Mouse (Mus musculus) layer of hippocampus, adult 11-12 months (tissue): ENCODE data around the gene Tnrc6a.
"Not testable (repeated sequence)": the region's sequence is repeated elsewhere in the genome, so short reads cannot be mapped to it uniquely, and the experiment has no call there.

Source experiments
- DNase-seq: peaks from one replicate; pipeline ENCODE4 v3.0.0; 2022; ENCODE audit warnings: low spot score

The Tnrc6a gene

GRCm38 (mm10) chr7:123123665-123124298, at the start of gene Tnrc6a:
Tnrc6a (plus strand) TSS chr7:123123885.
- DNase-seq: peak; percentile 93

DNA sequence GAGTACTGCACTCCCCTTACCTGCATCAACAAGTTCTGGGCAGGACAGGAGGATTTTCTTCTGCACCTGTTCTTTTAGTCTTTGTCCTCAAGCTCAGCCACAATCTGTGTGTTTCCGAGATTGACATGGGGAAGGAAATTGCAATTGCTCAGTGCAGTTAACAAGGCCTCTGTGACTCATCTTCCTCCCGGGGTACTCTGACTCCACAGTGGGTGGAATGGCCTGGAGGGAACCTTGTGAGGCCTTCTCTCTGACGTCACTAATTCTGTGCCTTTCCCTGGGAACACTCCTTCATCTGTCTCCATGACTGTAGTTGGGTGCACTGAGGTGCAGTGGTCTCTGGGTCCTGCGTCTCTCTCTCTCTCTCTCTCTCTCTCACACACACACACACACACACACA, 41.4 kb upstream of the Tnrc6a start:
- DNase-seq: no peak

DNA sequence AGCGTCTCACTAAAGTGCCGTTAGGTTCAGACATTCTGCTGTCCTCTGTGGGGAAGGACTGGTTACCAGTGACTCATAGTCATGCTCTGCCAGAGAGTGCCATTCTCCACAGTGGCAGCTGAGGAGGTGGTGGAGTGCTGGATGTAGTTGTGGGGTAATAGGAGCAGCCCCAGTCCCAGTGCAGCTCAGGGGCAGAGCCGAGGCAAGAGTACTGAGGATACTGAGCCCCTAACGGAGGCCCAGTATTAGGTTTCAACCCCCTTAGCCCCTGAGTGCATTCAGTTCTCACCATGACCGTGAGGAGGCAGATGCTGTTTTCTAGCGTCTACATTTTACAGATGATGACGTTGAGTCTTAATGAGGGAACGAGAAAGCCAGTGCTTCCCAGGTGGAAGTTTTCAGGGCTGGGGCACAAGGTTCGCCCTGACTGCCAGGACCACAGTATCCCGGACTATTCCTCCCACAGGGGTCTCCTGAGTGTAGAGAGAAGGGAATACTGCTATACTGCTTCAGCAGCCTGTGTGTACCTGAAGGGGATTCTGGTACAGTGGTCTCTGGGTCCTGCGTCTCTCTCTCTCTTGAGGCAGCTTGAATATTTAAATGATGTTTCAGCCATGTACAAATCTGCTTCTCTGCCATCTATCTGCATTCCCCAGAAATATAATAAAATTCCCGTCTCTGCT, 40.1 kb upstream of the Tnrc6a start:
- DNase-seq: peak; percentile 20

- DNase-seq: peak; percentile 81
Observed at GRCm38 (mm10) chr7:123084180-123084691, 39.4 kb upstream of the Tnrc6a start.

DNA sequence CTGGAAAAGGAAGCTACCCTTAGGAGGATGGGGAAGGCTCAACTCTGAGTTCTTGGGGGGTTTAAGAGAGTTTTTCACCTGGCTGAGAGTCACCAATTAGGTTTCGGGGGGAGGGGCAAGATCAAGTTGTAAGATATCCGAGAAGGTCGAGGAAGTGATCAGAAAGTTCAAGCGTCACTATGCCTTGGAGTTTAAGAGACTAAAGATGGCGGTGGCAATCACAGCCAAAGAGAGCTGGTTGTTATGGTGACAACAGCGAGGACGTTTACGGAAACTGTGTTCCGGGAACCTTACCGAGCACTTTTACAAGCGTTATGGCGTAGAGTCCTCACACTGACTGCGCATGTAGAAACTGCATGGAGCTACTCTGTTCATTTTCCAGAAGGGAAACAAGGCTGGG, 39.0 kb upstream of the Tnrc6a start:
- DNase-seq: peak; percentile 47

GRCm38 (mm10) chr7:123088920-123089319, 34.8 kb upstream of the Tnrc6a start:
- no peak for DNase-seq

DNA sequence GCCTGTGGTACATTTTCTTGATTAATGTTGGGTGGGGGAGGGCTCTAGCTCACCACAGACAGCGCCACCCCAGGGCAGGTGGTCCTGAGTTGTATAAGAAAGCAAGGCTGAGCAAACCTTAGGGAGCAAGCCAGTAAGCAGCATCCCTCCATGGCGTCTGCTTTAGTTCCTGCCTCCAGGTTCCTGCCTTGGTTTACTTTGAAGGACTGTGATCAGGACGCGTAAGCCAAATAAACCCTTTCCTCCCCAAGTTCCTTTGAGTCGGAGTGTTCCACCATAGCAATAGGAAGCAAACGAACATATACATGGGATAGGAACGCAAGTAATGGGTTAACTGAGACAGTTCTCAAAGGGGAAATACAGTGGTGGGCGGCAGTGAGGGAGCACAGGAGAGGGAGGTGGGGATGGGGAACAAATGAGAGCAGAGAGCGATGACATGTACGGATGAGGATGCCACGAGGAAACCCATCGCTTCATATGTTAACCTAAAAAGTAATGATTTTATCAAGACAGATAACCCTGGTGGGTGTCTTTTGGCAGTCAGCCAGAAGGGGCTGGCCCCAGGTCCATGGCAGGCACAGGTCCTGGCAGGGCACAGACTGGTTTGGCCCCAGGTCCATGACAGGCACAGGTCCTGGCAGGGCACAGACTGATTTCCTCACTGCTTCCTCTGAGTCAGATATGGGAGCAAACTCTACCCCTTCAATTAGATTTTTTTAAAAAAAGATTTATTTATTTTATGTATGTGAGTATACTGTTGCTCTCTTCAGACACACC, 27.2 kb upstream of the Tnrc6a start:
- DNase-seq: no peak

DNA sequence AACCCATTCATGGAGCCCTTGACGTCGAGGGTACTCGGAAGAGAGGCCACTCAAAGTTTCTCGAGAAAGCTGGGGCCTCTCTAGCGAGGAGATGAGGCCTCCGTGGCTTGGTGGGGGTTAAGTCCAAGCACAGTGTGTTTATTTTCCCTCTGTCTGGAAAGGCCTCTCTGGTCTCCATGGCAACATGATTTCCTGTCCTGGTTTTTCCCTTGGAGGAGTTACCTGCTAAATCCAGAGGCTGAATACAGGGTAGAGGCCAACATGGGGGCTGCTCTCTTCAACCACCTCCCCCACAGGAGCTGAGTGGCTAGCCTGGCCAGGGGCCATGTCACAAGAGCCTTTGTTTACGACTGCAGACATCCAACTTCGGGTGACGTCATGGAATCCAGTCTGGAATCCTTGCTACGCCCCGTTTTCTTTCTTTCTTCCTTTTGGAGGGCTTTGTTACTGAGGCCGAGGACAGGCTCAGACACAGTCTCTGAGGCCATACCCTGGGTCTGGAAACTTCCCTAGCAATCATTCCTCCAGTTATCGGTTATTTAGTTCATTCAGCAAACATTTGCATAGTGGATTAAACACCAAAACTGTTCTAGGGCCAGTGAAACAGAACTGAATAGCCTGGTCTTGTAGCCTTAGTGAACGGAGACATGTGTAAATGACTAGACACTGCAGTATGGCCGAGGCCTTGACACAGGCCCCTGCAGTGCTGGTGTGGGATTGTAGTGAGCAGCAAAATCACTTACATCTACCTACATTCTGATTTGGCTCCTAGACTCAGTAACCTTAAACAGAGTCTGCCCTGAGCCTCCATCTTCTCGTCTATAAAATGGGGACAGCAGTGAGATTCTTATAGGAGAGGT, 25.6 kb upstream of the Tnrc6a start:
- peak; percentile 67 for DNase-seq

DNA sequence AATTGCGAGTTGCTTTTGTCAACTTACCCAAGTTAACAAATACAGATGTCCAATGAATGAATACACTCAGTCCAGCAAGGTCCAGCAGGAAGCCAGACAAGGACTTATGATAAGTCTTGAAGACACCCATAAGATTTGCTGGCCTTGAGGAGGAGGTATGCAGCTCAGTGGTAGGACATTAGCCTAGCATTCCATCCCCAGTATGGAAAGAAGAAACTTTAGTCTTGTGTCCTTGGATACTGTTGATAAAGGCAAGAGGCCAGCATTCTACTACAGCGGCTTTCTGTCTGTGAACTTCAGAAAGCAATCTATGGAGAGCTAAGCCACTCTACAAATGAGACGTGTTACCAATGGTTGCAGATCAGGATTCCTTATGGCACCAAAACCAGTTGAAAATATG, 22.4 kb upstream of the Tnrc6a start:
- DNase-seq: no peak

GRCm38 (mm10) chr7:123105381-123105780, 18.3 kb upstream of the Tnrc6a start:
- DNase-seq: not testable (repeated sequence)

DNA sequence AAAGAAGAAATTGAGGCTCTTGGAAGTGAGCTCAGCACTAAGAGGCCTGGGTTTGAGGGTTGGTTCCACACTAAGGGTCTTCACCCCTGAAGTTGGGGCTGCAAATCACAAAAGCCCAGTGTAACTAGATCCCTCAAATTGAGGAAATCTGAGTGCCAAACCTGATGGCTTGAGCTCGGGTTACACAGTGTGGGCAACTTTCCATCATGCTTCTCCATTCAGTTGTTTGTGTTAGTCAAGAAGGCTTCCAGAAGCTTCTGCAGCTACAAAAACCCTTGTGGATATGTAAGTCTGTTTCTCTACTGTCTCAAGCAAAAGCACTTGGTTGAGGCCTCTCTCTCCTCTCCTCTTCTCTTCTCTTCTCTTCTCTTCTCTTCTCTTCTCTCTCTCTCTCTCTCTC, 17.8 kb upstream of the Tnrc6a start:
- no peak for DNase-seq

DNA sequence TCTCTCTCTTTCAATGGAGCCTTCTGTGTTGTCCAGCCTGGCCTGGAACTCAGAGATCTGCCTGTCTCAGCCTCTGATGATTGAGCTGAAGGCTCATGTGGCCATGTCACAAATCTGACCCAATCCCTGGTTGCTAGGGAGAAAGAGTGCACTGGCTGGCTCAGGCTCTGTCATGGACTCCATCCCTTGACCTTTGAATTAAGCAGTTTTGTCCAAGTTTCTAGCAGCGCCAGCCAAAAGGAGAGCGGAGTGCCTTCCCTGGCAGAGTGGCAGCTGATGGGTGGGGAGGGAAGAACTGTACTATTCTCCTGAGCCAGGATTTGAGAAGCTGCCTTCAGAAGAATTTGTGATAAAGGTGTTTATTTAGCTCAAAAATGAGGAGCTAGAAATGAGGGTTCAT, 17.4 kb upstream of the Tnrc6a start:
- no peak for DNase-seq

GRCm38 (mm10) chr7:123108058-123109055, 15.3 kb upstream of the Tnrc6a start:
- peak; percentile 52 for DNase-seq

DNA sequence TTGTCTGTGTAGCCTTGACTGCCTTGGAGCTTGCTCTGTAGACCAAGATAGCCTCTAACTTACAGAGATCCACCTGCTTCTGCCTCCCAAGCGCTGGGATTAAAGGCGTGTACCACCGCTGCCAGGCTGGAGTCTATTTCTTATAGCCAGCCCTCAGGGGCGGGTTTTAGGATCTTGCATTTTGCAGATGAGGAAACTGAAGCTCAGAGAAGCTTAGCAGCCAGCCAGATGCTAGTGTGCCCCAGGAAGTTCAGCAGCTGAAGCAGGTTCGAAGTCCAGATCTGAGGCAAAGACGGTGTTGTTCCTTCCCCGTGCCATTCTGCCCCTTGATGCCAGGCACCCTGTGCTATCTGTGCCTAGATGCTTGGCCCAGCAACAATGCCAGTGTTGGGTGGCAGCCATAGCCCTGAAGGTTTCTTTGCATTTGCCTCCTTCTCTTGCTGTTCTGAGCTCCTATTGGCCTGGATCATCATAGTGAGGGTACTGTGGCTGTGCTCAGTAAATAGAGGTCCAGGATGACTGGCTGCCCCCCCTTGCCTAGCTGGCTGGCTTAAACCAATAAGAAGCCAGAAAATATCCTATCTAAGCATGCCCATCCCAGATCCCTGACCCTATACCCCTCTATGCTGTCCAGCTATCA, 14.2 kb upstream of the Tnrc6a start:
- no peak for DNase-seq

DNA sequence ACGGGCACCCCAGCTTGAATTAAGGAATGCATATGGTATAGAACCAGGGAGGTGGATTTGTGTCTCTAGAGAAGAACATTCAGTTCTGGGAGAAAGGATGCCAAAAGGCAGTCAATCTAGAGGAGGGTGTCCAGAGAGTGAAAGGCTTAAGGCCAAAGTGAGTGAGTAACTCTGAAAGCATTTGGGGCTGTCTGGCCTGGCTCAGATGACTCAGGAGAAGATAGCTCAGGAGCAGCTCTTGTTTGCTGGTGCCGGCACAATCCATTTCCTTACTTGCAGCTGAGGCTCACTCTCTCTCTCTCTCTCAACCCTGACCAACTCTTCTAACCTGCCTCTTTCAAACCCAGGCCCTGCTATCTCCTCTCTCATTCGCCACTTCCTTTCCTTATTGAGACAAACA, 13.6 kb upstream of the Tnrc6a start:
- DNase-seq: no peak

- no peak for DNase-seq
Observed at GRCm38 (mm10) chr7:123113590-123113989, 10.1 kb upstream of the Tnrc6a start.

- DNase-seq: no peak
Observed at GRCm38 (mm10) chr7:123116799-123117198, 6.9 kb upstream of the Tnrc6a start.

- no peak for DNase-seq
Observed at GRCm38 (mm10) chr7:123117209-123117608, 6.5 kb upstream of the Tnrc6a start.

DNA sequence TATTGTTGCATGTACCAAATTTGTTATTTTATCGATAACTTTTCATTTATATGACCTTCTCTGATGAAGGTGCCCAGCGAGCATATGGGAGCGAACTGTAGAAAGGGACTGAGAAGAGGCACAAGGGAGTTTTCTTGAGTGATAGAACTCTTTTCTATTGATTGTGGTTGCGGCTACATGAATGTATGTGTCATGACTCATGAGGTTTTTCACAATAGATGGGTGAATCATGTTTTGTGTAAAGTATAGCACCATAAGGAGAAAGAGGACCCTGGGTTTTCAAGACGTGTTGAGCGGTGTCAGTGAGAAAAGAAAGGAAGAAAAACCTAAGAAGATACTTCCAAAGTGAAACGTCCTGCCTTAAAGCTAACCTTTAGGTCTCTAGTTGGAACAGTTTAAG, 3.2 kb upstream of the Tnrc6a start:
- no peak for DNase-seq

DNA sequence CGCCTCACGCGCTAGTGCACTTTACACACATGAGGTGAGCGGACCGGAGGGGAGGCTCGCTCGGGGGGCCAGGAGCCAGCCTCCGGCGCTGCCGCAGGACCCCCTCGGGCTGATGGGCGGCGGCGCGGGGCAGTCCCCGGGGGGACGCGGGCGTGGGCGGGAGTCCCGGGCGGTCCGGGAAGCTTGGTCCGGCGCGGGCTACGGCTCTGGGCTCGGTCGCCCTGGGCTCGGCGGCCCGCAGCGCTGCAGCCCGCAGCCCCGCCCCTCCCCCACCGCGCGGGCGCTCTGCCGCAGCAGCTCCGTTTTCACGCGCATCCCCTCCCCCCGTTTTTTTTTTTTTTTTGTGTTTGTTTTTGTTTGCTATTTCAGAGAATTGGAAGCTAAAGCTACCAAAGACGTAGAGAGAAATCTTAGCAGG, 623 bp downstream of the Tnrc6a start:
- no peak for DNase-seq
